Mouse (Mus musculus) thymus, adult 2 months (tissue): ENCODE results near the gene Appbp2.

ENCODE experiments used
- CTCF ChIP-seq: fragments of 200-500 bp; IDR thresholded peaks from 2 replicates; pipeline ENCODE4 v1.5.1; 2012; ENCODE audit warnings: mild to moderate bottlenecking, control low read depth, low read length, moderate library complexity, borderline replicate concordance; ENCODE audit not compliant: control insufficient read depth, poor library complexity, insufficient read depth; ENCODE audit errors: extremely low read depth
- POLR2A ChIP-seq: fragments of 200-500 bp; IDR thresholded peaks from 2 replicates; pipeline ENCODE4 v1.6.1; 2012; ENCODE audit warnings: mild to moderate bottlenecking, low read length, control low read depth, moderate library complexity; ENCODE audit not compliant: control insufficient read depth, poor library complexity, insufficient read depth; ENCODE audit errors: extremely low read depth

DNA sequence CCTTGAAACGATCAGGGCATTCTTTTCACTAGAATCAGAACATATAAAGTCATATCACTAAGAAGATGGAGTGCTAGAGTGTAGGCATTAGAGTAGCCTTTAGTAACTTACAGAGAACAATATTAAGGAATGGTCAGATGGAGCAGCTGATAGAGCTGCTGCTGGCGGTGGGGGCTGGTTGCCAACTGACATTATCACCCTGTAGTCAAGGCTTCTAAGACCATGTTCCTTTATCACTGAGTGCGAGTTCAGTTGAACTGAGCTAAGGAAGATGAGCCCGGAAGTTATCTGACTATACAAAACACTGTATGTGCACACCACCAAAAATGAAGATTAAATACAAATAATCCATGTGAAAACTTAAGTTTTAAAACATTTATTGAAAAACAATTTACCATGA is 45.8 kb downstream of the Appbp2 start:
- TF ChIP-seq CTCF, result no peak
- no peak for TF ChIP-seq POLR2A
